Mouse (Mus musculus) stomach, embryonic 14.5 days (tissue): ENCODE data around the gene E130208F15Rik. TPM values are rescaled to one million over a fixed set of nuclear protein-coding genes. Genes with fewer than 3 reads are reported as not detected.

Experiments used
- ATAC-seq: fragments of 200-750 bp; cut with Nextera tagmentation; 2 replicates; pipeline ENCODE4 v1.8.0; 2017; ENCODE audit warnings: low read depth, moderate TSS enrichment; ENCODE audit not compliant: insufficient number of reproducible peaks, insufficient read depth, low FRiP score
- H3K27ac ChIP-seq: fragments of 300-500 bp; sonication (generic); 2 replicates; pipeline ENCODE4 v1.5.1; 2014; ENCODE audit warnings: mild to moderate bottlenecking, low read length, moderate library complexity, mixed read lengths
- H3K27me3 ChIP-seq: fragments of 300-500 bp; sonication (generic); 2 replicates; pipeline ENCODE4 v1.6.1; 2014; ENCODE audit warnings: low read length, control low read depth, mixed read lengths; ENCODE audit not compliant: control insufficient read depth, insufficient read depth
- H3K36me3 ChIP-seq: fragments of 300-500 bp; sonication (generic); 2 replicates; pipeline ENCODE4 v1.6.1; 2014; ENCODE audit warnings: mild to moderate bottlenecking, control low read depth, low read length, moderate library complexity, mixed read lengths; ENCODE audit not compliant: control insufficient read depth, insufficient read depth
- H3K4me1 ChIP-seq: fragments of 300-500 bp; sonication (generic); 2 replicates; pipeline ENCODE4 v1.6.1; 2014; ENCODE audit warnings: low read length, control low read depth, mixed read lengths; ENCODE audit not compliant: control insufficient read depth, insufficient read depth
- H3K4me2 ChIP-seq: fragments of 300-500 bp; sonication (generic); replicated peaks from 2 replicates; pipeline ENCODE4 v1.6.1; 2014; ENCODE audit warnings: low read depth, low read length, control low read depth
- H3K4me3 ChIP-seq: fragments of 300-500 bp; sonication (generic); 2 replicates; pipeline ENCODE4 v1.5.1; 2014; ENCODE audit warnings: low read depth, low read length, control low read depth
- H3K9ac ChIP-seq: fragments of 300-500 bp; sonication (generic); replicated peaks from 2 replicates; pipeline ENCODE4 v1.6.1; 2014; ENCODE audit warnings: low read depth, mild to moderate bottlenecking, control low read depth, low read length, moderate library complexity, mixed read lengths
- H3K9me3 ChIP-seq: fragments of 300-500 bp; sonication (generic); 2 replicates; pipeline ENCODE4 v1.6.1; 2016; ENCODE audit warnings: low read depth, low read length, control low read depth; ENCODE audit not compliant: control insufficient read depth
- WGBS: fragments of 180-500 bp; shearing (Covaris S2); extraction: QIAGEN DNeasy Blood & Tissue Kit; methylation state at CpG from one replicate; pipeline ENCODE4 v1.1.7; 2014; 5-methylcytosine and 5-hydroxymethylcytosine counted together
- polyA plus RNA-seq: library from polyadenylated mRNA; unstranded; fragments of >200 nt; fragmentation: Nextera tagmentation; extraction: Ambion mirVana; gene quantifications from 2 replicates; pipeline ENCODE4 v1.2.1, GENCODE M21; 2014

The E130208F15Rik gene
- polyA plus RNA-seq, 1 experiment from 2014 or later: not detected

DNA sequence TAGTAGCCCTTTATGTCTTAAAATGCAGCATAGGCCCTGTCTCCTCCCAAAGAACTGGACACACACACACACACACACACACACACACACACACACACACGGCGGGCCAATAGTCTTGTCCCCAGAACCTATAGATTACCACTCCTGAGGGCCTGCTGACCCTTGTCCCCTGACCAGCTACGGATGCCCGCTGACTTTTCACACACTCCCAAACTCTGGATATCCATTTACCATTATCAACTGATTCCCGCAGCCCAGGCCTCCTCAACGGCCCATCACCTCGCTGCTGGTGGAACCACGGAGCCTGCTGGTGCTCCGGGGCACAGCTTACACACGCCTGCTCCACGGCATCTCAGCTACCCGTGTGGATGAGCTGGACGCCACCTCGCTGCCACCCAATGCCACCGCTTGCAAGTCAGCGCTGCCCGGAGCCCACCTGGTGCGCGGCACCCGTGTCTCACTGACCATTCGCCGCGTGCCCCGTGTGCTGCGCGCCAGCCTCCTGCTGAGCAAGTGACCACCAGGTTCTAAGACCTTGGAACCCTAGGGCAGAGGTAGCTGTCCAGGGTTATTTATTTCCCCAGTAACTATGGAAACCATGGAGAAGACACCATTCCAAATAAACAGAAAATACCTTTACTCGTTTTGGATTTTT lies 7.7 kb upstream of the E130208F15Rik start:
- 45% methylated on average over 27 of the region's 27 CpGs for WGBS
- no peak overlapping the region for H3K27ac ChIP-seq
- no peak for ATAC-seq

DNA sequence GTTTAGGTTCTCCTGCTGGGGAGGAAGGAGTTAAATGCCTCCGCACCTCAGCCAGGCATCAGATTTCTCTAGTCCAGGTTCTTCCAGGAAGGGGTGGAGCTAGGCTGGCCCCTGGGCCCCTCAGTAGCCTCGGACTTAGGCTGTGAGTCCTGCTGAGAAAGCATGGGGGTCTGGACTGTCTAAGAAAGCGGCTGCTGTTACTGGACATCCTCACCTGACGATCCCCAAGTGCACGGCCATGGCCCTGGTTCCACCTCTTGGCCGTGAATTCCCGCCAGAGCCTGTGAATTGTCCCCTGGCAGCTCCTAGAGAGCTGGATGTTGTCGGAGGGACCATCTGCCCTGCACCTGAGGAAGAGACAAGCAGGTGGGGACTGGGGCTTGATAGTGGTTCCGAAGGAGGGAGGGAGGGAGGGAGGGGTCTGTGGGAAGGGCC lies 6.8 kb upstream of the E130208F15Rik start, which contains the start of gene Syne4:
Syne4 (plus strand) TSS at position 87 of the 435 bp plus-strand sequence.
- Histone ChIP-seq H3K27ac (peak within 1 kb of the TSS; percentile 30; the same call in 1 of the 2 replicates), H3K27me3 (no peaks in the 10 kb centered on the region), H3K36me3 (no peaks in the 10 kb centered on the region; the same call in 1 of the 2 replicates), H3K4me1 (peaks cover 10% of the 10 kb centered on the region; the same call in 1 of the 2 replicates), H3K9me3 (no peaks in the 10 kb centered on the region), H3K9ac (peak within 1 kb of the TSS; percentile 29; the same call in 1 of the 2 replicates), H3K4me3 (peak within 1 kb of the TSS; percentile 36), H3K4me2 (peak within 1 kb of the TSS; percentile 44)
- peak; percentile 80 for ATAC-seq
- WGBS: under 1% methylated on average over 9 of the region's 9 CpGs

More for the DNA sequence above, 7.7 kb upstream of the E130208F15Rik start:
- Histone ChIP-seq H3K9me3 (no peaks in the 10 kb centered on the region), H3K4me1 (peaks cover 16% of the 10 kb centered on the region), H3K4me2 (no peak overlapping the region), H3K36me3 (no peaks in the 10 kb centered on the region; the same call in 1 of the 2 replicates), H3K4me3 (no peak overlapping the region), H3K9ac (no peak overlapping the region), H3K27me3 (no peaks in the 10 kb centered on the region)

DNA sequence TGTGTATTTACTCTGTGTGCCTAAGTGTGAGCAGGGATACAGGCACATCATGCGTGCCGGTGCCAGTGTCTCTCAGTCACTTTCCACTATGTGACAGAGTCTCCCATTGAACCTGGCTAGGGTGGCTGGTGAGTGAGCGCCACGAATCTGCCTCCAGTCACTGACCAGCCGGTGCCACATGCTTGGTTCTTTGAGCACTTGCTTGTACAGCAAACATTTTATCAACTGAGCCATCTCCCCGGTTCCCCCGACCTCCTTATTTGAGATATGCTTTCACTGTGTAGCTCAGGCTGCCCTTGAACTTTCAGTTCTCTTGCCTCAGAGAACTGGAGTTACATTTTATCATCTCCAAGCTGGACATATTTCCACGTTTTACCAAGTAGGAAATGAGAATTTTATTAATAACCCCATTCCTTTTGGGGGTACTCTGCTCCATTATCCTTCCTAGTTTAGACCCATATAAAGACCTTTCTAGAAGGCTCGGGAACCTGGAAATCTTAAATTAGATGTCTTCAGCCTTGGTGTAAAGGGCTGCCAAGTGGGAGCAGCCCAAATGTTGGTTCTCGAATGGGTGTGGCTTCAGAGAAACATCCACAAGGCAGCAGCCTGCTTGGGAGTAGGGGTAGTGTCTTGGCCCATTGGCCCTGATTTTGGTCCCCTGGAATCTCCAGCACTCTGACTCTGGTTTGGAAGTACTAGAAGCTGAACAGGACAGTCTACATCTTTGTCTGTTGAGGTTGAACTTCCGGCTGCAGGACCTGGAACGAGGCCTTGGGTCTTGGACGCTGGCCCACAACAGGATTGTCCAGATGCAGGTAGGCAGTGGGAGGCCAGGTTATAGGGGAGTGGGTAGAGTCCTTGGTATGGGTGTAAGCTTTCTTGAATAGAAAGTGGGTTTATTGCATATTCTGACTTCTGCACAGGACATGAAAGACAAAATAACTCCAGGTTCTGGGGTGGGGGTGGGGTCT lies 5.7 kb upstream of the E130208F15Rik start:
- Histone ChIP-seq H3K4me2 (peak overlapping the region; percentile 44), H3K36me3 (no peaks in the 10 kb centered on the region; the same call in 1 of the 2 replicates), H3K9me3 (no peaks in the 10 kb centered on the region), H3K27ac (0 out of 2 replicates have a peak overlapping the region, but pooled peaks have one; percentile 30), H3K4me3 (peak overlapping the region; percentile 36), H3K4me1 (peaks cover 10% of the 10 kb centered on the region; the same call in 1 of the 2 replicates), H3K27me3 (no peaks in the 10 kb centered on the region), H3K9ac (no peak overlapping the region)
- no peak for ATAC-seq
- WGBS: 67% methylated on average over 13 of the region's 13 CpGs

DNA sequence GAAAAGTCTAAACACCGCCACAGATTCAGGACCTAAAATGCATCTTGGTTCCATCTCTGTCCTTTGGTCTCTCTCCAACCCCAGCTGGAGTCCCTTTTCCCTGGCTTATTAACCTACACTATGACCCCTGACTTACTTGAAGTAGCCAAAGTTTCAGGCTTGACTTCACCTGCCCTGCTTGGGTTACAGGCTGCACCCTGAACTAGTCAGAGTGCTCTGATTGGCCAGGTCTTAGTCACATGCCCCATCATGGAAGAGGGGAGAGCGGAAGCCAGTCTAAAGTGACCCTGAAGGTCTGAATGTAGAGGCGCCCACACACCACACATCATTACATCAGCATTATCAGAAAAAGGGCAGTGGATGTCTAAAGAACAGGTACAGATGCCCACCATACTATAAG lies 3.4 kb upstream of the E130208F15Rik start:
- WGBS: 94% methylated on average over 3 of the region's 3 CpGs
- Histone ChIP-seq H3K4me2 (no peak overlapping the region), H3K9me3 (no peaks in the 10 kb centered on the region), H3K36me3 (no peaks in the 10 kb centered on the region; the same call in 1 of the 2 replicates), H3K27me3 (no peaks in the 10 kb centered on the region), H3K9ac (no peak overlapping the region), H3K27ac (no peak overlapping the region), H3K4me3 (no peak overlapping the region), H3K4me1 (peaks cover 20% of the 10 kb centered on the region; the same call in 1 of the 2 replicates)
- no peak for ATAC-seq

DNA sequence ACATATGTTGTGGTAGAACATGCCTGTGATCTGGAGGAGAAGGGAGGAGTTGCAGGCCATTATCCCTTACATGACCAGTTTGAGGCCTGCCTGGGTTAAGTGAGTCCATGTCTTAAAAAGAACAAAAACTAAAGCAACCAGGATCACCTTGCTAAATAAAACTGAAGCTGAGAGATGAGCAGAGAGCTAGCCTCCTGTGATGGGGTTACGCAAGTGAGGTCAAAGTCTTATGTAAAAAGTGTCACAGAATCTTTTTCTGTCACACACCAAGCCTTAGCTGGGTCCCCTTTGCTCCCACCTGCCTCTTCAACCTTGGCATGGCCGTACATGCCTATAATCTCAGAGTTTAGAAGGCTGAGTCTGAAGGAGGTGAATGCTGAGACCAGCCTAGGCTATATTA lies 594 bp upstream of the E130208F15Rik start:
- H3K9me3 ChIP-seq: no peaks in the 10 kb centered on the region
- peak overlapping the region; percentile 66 for H3K4me2 ChIP-seq
- H3K9ac ChIP-seq: no peak overlapping the region
- 75% methylated on average over 2 of the region's 2 CpGs for WGBS
- no peak for ATAC-seq
- peak overlapping the region; percentile 79; the same call in 1 of the 2 replicates for H3K4me3 ChIP-seq
- no peaks in the 10 kb centered on the region for H3K27me3 ChIP-seq
- no peaks in the 10 kb centered on the region; the same call in 1 of the 2 replicates for H3K36me3 ChIP-seq
- no peak overlapping the region for H3K27ac ChIP-seq
- peaks cover 10% of the 10 kb centered on the region; the same call in 1 of the 2 replicates for H3K4me1 ChIP-seq

DNA sequence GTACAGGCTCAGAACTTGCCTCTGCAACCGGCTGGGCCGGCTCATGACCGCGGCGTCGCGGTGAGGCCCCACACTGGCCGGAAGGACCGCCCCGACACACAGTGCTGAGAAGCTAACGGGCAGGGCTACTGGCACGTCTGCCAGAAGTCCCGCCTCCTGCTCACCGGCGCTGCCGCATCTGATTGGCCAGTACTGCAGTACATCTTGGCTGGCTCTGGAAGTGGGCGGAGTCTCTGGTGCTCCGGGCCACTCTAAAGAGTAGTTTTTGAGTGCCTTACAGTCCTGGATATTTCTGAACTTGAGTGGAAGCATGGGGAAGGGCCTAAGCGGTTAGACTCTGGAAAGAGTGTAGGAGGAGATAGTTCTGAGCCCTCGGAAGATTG lies 736 bp downstream of the E130208F15Rik start:
- peak; percentile 99 for ATAC-seq

DNA sequence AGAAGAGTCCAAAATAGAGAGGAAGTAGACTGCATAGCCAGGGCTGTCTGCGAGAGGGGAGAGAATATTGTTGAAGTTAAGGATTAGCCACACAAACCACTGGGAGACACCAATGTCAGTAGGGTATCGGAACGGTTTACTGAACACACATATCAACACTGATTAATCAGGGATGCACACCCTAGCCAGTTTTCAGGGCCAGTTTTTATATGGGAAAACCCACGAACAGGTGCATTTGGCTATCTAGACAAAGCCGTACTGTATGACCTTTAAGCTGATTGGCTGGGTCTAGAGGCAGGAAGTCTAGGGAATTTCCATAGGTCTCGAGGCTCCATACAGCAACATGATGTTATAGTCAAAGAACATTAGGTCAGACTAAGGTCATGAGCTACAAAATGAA lies 1.3 kb downstream of the E130208F15Rik start:
- Histone ChIP-seq H3K9ac (peak overlapping the region; percentile 45), H3K27ac (peak overlapping the region; percentile 89), H3K4me2 (peak overlapping the region; percentile 66), H3K4me1 (peaks cover 10% of the 10 kb centered on the region; the same call in 1 of the 2 replicates), H3K9me3 (no peaks in the 10 kb centered on the region), H3K36me3 (no peaks in the 10 kb centered on the region; the same call in 1 of the 2 replicates), H3K4me3 (peak overlapping the region; percentile 79), H3K27me3 (no peaks in the 10 kb centered on the region)
- WGBS: 34% methylated on average over 6 of the region's 6 CpGs
- ATAC-seq: no peak

More for the DNA sequence above, 736 bp downstream of the E130208F15Rik start:
- H3K27me3 ChIP-seq: no peaks in the 10 kb centered on the region
- peak overlapping the region; percentile 66 for H3K4me2 ChIP-seq
- H3K9me3 ChIP-seq: no peaks in the 10 kb centered on the region
- peak overlapping the region; percentile 89 for H3K27ac ChIP-seq
- peak overlapping the region; percentile 79 for H3K4me3 ChIP-seq
- peaks cover 10% of the 10 kb centered on the region; the same call in 1 of the 2 replicates for H3K4me1 ChIP-seq
- no peaks in the 10 kb centered on the region; the same call in 1 of the 2 replicates for H3K36me3 ChIP-seq
- under 1% methylated on average over 20 of the region's 20 CpGs for WGBS
- peak overlapping the region; percentile 80 for H3K9ac ChIP-seq

DNA sequence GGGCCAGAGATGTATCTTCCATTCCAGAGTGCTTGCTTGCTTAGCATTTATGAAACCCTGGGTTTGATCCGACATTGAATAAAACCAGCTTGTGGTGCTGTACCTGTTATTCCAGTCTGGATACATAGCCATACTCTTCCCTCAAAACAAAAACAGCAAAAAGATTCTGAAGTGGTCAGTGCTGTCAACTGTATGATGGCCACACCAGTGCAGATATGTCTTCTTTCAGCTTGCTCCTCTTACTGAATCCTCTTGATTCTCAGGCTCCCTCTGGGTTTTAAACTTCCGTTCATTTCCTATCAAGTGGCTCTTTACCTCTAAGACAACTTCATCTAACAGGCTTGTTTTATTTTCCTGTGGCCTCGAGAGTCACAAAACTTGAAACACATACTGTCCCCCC lies 2.3 kb downstream of the E130208F15Rik start, which contains the start of gene Sdhaf1:
Sdhaf1 (minus strand) TSS at position 101 of the 400 bp plus-strand sequence.
- H3K4me3 ChIP-seq: peak within 1 kb of the TSS; percentile 79
- H3K36me3 ChIP-seq: no peaks in the 10 kb centered on the region; the same call in 1 of the 2 replicates
- peak within 1 kb of the TSS; percentile 89 for H3K27ac ChIP-seq
- WGBS: 75% methylated on average over 3 of the region's 3 CpGs
- H3K9ac ChIP-seq: peak within 1 kb of the TSS; percentile 45
- no peaks in the 10 kb centered on the region for H3K27me3 ChIP-seq
- H3K4me1 ChIP-seq: peaks cover 10% of the 10 kb centered on the region; the same call in 1 of the 2 replicates
- no peaks in the 10 kb centered on the region for H3K9me3 ChIP-seq
- H3K4me2 ChIP-seq: peak within 1 kb of the TSS; percentile 66
- ATAC-seq: no peak
